Mouse (Mus musculus) embryonic stem cell, embryonic (primary cell): Measurements from ENCODE around the gene Nav2.

Source experiments
- CTCF ChIA-PET, 4 experiments: fragments of 300-600 bp in 2 of 4; fragments of 350-600 bp in 2 of 4; sonication (Branson Sonifier 250); formaldehyde crosslinking; loops; one replicate each; lab custom pipeline; 2022; ENCODE audit warnings: inconsistent platforms in 2 of 4; lab: Charles Lee
- POLR2A ChIA-PET, 4 experiments: fragments of 300-600 bp in 2 of 4; fragments of 350-600 bp in 2 of 4; sonication (Branson Sonifier 250); formaldehyde crosslinking; loops; one replicate each; lab custom pipeline; 2022; ENCODE audit warnings: antibody characterized with exemption in 4 of 4, inconsistent platforms in 1 of 4; lab: Charles Lee

Gene Nav2

DNA sequence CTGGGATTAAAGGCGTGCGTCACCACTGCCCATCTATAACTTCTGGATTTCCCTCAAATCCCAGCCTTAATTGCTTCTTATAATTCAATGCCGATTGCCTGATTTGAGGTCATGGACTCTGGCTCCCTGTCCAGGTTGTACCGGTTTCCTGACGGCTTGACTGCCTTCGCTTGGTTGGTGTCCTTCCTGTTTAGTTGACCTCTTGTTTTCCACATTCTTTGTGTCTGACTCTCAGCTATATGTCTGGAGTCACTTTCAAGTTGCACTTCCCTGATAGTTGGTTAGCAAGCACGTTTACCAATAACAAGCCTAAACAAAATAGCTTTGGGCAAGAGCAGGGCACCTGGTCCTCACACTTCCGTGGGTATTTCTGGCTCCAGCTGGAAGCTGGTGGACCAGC lies 625.1 kb downstream of the Nav2 start:
- CTCF ChIA-PET, result interaction anchor here in 1 of 4 experiments (0.7 kb wide), 1 partner anchor 30 kb away, joined by 4 read pairs; no protein-coding TSS in a partner anchor
- POLR2A ChIA-PET, result interaction anchor here in 1 of 4 experiments (0.7 to 1.2 kb wide), 2 partner anchors 10 to 29 kb away, joined by 3 to 4 read pairs; no protein-coding TSS in a partner anchor

DNA sequence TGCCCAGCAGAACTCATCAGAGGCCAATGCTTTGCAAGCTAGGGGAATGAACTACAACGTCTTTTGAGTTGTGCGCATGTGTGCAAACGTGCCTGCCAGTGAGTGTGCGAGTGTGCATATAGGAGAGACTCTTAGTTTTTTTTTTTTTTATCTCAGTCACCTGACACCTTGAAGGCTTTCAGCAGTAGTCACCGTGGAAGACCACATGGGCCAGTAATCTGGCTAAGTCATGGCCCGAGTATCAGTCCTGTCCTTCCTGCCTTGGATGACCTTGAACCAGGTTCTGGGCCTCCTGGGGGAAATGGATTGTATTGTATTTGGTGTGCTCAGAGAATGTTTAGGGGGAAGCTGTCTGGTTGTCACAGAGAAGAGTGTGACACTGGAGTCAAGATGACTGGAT lies 625.7 kb downstream of the Nav2 start:
- CTCF ChIA-PET, result interaction anchor here in 2 of 4 experiments (0.6 to 1.5 kb wide), 2 partner anchors 15 to 277 kb away, joined by 3 read pairs; no protein-coding TSS in a partner anchor

GRCm38 (mm10) chr7:49538360-49538759 lies 629.8 kb downstream of the Nav2 start:
- ChIA-PET CTCF (interaction anchor here in 3 of 4 experiments (0.6 to 1.4 kb wide), 4 partner anchors 41 to 686 kb away, joined by 3 to 6 read pairs (median 4); no protein-coding TSS in a partner anchor), POLR2A (interaction anchor here in 2 of 4 experiments (0.6 to 1.6 kb wide), 3 partner anchors 22 to 314 kb away, joined by 3 to 5 read pairs (median 4); no protein-coding TSS in a partner anchor)

More for the DNA sequence above, 625.7 kb downstream of the Nav2 start:
- POLR2A ChIA-PET, result interaction anchor here in 1 of 4 experiments (0.7 to 1.2 kb wide), 2 partner anchors 11 to 28 kb away, joined by 3 to 4 read pairs; no protein-coding TSS in a partner anchor

GRCm38 (mm10) chr7:49540181-49540580 lies 631.7 kb downstream of the Nav2 start:
- ChIA-PET CTCF (no interaction called here), POLR2A (no interaction called here)

DNA sequence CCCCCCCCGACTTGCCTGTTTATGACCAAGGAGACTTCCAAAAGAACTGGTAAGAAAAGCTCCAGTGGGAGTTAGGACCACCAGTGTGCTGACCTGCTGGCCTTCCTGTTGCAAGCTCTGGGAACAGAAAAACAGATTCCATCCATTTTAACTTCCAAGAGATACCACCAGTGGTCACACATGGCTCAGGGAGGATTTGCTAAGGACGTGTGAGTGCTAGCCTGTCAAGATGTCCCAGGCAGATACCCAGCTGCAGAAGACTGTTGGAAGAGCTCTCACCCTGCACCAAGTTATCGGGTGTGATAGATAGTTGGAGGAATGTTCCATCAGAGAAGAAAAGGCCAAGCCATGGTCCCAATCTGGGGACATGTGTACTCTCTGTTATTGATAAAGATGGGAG lies 633.6 kb downstream of the Nav2 start:
- POLR2A ChIA-PET, result no interaction called here
- CTCF ChIA-PET, result interaction anchor here in 1 of 4 experiments (0.6 kb wide), 2 partner anchors 23 to 292 kb away, joined by 3 to 7 read pairs; no protein-coding TSS in a partner anchor

DNA sequence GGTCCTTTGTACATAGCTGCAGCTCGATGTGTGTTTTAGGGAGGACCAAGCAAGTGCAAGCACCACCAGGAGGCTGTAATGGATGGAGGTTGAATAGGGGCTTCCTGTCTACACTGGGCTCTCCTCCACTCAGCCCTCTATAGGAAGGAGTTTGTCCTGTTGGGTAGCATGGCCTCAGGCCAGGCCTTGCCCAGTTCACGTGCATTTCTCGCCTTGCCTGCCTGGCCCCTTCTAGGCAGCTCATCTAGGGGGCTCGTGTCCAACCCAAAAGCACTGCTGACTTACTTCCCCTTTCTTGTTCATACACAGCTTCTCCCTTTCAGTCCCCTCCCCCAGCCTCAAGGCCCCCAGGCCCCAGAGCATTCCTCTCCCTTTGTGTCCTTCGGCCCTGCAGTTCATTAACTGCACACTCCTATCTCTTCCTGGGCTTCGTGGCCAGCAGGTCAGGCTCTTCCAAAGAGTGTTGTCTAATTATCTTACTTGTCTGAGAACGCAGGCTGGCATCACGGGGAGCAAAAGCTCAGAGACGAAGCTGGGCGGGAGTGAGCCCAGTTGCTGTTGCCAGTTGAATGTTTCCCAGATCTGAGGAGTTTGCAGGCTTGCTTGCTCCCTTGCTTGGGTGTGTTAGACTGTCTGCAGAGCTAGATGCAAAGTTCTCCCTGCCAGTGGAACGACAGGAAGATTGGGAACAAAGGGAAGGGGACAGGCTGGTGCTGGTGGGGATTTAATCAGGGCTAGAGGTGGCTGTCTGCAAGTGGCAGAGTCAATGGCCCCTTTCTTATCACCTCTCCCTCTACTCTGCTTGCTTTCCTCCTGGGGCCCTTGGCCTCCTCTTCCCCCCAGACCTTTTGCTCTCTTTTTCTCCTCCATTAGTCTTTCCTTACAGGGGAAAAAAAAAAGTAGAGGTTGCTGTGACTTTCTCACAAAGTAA lies 636.5 kb downstream of the Nav2 start:
- ChIA-PET CTCF (interaction anchor here in 2 of 4 experiments (0.5 to 1.2 kb wide), 2 partner anchors 71 kb away, joined by 4 to 6 read pairs; no protein-coding TSS in a partner anchor), POLR2A (interaction anchor here in 3 of 4 experiments (0.5 to 1.3 kb wide), 7 partner anchors 11 to 321 kb away, joined by 3 to 4 read pairs (median 3); no protein-coding TSS in a partner anchor)

DNA sequence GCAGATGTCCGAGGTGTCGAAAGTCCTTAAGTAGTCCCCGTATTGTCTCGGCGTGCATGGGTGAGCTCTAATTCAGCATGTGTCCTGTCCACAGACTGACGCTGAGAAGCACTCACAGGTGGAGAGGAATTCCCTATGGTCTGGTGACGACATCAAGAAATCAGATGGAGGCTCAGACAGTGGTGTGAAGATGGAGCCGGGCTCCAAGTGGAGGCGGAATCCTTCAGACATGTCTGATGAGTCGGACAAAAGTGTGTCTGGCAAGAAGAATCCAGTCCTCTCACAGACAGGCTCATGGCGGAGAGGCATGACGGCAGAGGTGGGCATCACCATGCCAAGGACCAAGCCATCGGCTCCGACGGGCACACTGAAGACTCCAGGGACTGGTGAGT lies 637.2 kb downstream of the Nav2 start:
- CTCF ChIA-PET, result interaction anchor here in 1 of 4 experiments (1.2 kb wide), 1 partner anchor 71 kb away, joined by 4 read pairs; no protein-coding TSS in a partner anchor
- POLR2A ChIA-PET, result interaction anchor here in 2 of 4 experiments (0.5 to 1.1 kb wide), 2 partner anchors 11 to 18 kb away, joined by 3 read pairs; no protein-coding TSS in a partner anchor

- ChIA-PET CTCF (interaction anchor here in 3 of 4 experiments (0.6 to 1.9 kb wide), 5 partner anchors 14 to 56 kb away, joined by 3 to 11 read pairs (median 4); no protein-coding TSS in a partner anchor), POLR2A (interaction anchor here in 2 of 4 experiments (0.7 to 1.7 kb wide), 3 partner anchors 8 to 95 kb away, joined by 3 to 4 read pairs (median 4); no protein-coding TSS in a partner anchor)
Measured at GRCm38 (mm10) chr7:49548397-49548796, 639.9 kb downstream of the Nav2 start.

DNA sequence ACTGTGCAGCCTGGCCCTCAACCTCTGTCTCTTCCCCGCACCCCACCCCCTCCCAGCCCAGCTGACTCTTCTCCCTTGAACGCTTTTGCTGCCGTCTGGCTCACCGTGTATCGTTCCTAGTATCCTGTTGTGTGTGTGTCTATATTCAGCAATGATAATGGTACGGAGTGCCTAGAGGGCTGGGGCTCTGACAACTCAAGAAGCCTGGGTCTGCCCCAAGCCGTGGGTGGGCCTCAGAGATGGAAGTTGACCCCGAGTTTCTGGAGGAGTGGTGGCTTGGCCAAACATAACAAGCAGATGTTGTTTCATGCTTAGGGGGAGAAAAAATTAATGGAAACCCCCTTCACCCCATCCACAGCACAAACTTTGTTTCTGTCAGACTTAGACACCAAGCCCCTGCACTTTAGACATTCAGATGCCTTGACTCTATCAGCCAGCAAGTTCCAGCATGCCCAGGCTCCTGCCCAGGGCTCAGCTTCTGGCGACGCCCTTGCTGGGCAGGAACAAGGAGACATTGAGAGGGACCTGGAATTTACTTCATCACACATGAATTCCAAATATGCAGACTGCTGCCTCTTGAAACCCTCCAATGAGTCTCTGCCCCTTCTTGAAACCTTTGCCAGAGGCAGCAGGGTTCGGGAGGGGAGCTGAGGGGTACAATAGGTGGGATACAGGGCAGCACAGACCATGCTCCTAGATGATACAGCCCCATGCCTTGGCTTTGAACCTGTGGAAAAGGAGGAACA lies 644.9 kb downstream of the Nav2 start:
- CTCF ChIA-PET, result interaction anchor here in 1 of 4 experiments (0.5 kb wide), 1 partner anchor 28 kb away, joined by 3 read pairs; no protein-coding TSS in a partner anchor

GRCm38 (mm10) chr7:49558240-49558640 lies 649.7 kb downstream of the Nav2 start:
- ChIA-PET CTCF (interaction anchor here in 2 of 4 experiments (1.3 to 1.6 kb wide), 2 partner anchors 65 kb away, joined by 5 read pairs; no protein-coding TSS in a partner anchor), POLR2A (interaction anchor here in 2 of 4 experiments (0.5 to 1.5 kb wide), 2 partner anchors 10 to 17 kb away, joined by 4 read pairs; no protein-coding TSS in a partner anchor)

More for the DNA sequence above, 644.9 kb downstream of the Nav2 start:
- POLR2A ChIA-PET, result interaction anchor here in 1 of 4 experiments (0.6 kb wide), 1 partner anchor 63 kb away, joined by 4 read pairs; no protein-coding TSS in a partner anchor

DNA sequence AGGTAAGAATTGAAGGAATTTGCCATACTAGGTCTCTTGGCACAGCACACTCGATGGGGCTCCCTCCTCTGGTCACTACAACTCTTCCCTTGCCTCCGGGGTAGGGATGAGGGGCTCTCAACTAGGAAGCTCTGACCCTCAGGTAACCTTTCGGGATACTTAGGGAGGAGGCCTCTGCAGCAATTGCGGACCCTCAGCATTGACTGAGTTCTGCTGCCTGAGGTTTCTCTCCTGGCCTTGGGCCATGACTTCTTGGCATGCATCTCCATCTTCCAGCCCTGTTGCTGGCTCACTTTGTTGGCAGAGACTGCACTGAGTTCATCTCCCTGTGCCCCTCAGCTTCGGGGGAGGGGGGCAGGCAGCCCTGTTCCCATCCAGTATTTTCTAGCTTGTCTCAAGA lies 650.4 kb downstream of the Nav2 start:
- ChIA-PET CTCF (interaction anchor here in 3 of 4 experiments (0.6 to 1.6 kb wide), 4 partner anchors 65 to 149 kb away, joined by 5 to 9 read pairs (median 6); no protein-coding TSS in a partner anchor), POLR2A (interaction anchor here in 2 of 4 experiments (0.6 to 1.5 kb wide), 4 partner anchors 9 to 219 kb away, joined by 3 to 5 read pairs (median 4); no protein-coding TSS in a partner anchor)

- CTCF ChIA-PET, result no interaction called here
- POLR2A ChIA-PET, result interaction anchor here in 3 of 4 experiments (0.6 to 1.3 kb wide), 4 partner anchors 8 to 288 kb away, joined by 3 to 5 read pairs (median 4); no protein-coding TSS in a partner anchor
Measured at GRCm38 (mm10) chr7:49560012-49560411, 651.5 kb downstream of the Nav2 start.

GRCm38 (mm10) chr7:49562404-49562803 lies 653.9 kb downstream of the Nav2 start:
- CTCF ChIA-PET, result interaction anchor here in 3 of 4 experiments (0.8 to 2.1 kb wide), 8 partner anchors 14 to 94 kb away, joined by 3 to 18 read pairs (median 3); no protein-coding TSS in a partner anchor
- POLR2A ChIA-PET, result interaction anchor here in 2 of 4 experiments (0.8 to 1.4 kb wide), 3 partner anchors 28 to 113 kb away, joined by 3 to 4 read pairs (median 3); no protein-coding TSS in a partner anchor

DNA sequence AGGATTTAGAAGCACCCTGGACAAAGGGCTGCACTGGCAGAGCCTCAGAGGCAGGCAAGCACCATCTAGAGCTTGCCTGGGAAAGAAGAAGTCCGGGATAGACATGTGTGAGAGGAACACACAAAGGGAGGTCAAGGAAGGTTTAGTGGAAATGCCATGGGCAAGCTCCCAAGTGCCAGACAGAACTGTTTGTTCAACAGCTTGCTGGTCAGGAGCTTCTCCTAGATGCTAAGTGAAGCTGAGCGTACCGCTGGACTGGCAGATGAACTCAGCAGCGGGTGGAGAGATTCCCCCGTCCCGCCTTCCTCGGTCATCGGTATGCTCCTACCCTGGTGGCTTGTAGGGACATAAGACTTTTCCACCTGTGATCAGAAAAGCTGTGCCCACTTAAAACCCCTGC lies 654.3 kb downstream of the Nav2 start:
- ChIA-PET POLR2A (interaction anchor here in 2 of 4 experiments (0.8 to 1.4 kb wide), 3 partner anchors 29 to 114 kb away, joined by 3 to 4 read pairs (median 3); no protein-coding TSS in a partner anchor), CTCF (interaction anchor here in 2 of 4 experiments (0.6 to 2.1 kb wide), 9 partner anchors 14 to 295 kb away, joined by 3 to 18 read pairs (median 3); no protein-coding TSS in a partner anchor)

DNA sequence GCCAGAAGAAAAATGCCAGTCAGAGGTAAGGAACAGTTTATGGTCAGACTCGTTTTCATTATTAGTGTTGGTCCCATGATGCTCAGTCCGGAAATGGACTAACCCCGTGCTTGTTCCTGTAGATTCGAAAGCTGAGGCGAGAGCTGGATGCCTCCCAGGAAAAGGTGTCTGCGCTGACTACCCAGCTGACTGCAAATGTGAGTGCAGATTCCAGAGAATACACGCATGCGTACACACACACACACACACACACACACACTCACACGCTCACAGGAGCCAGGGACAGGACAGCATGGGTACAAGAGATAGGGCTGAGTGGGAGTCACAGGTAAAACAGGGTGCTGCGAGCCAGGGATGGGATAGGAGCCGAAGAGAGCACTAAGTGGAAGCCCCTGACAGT lies 656.6 kb downstream of the Nav2 start:
- ChIA-PET CTCF (no interaction called here), POLR2A (no interaction called here)

GRCm38 (mm10) chr7:49565798-49566197 lies 657.3 kb downstream of the Nav2 start:
- POLR2A ChIA-PET, result interaction anchor here in 1 of 4 experiments (0.7 kb wide), 1 partner anchor 178 kb away, joined by 3 read pairs; no protein-coding TSS in a partner anchor
- CTCF ChIA-PET, result no interaction called here
